Comparison of ENCODE assay signal across 12 mouse cellular contexts in the genomic region with DNA sequence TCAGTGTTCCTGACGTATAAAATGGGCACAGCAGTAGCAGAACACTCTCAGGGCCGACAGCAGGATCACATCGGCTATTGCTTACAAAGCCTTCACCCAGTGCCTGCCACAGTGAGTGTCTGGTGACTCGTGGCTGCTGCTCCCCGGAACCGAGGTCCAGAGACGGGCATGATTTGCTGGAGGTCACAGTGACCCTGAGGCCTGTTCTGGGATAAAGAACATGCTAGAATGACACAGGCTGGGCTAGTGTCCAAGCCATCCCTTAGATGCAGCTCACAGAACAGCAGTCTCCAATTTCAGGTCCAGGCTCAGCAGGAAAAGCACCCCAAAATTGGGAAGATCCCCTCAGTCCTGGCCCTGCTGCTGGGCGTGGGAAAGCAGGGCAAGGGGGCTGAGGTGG. TPM values are rescaled to one million over a fixed set of nuclear protein-coding genes. Genes with fewer than 3 reads are reported as not detected.
DNase-seq lines count a peak whose midpoint lies in the region; ATAC-seq lines count a peak whose summit lies in the region.
"Had no signal": no experiment of that assay in that cellular context is flagged by ENCODE, and none has a peak within 500 bp of the region (broad histone marks: within the 10 kb centered on the region; RNA-seq: fewer than 3 reads in every experiment).

No protein-coding gene starts in this region.

- H3K4me1 ChIP-seq in lung, embryonic 16.5 days (replicated peaks; ENCODE audit: control insufficient read depth, insufficient read depth, low read length): peaks cover 34% of the 10 kb centered on the region

- peaks cover 11% of the 10 kb centered on the region for H3K36me3 ChIP-seq in lung, embryonic 16.5 days (ENCODE audit: control insufficient read depth, insufficient read depth, low read length)

- no peak overlapping the region for H3K4me2 ChIP-seq in lung, embryonic 16.5 days (ENCODE audit: low read depth, low read length)
- H3K4me2 ChIP-seq: liver, embryonic 13.5 days; neural tube, embryonic 12.5 days had no signal

- ATAC-seq in lung, embryonic 16.5 days (ENCODE audit: low read depth): peak; percentile 84
- ATAC-seq in inflammation-experienced regulatory T-cells, adult 6 months: no peak

- no peak overlapping the region for H3K9ac ChIP-seq in lung, embryonic 16.5 days (ENCODE audit: low read length)
- H3K9ac ChIP-seq: liver, embryonic 13.5 days; neural tube, embryonic 12.5 days had no signal

- no peaks in the 10 kb centered on the region for H3K9me3 ChIP-seq in lung, embryonic 16.5 days (ENCODE audit: control insufficient read depth, low read length)
- H3K9me3 ChIP-seq: liver, embryonic 13.5 days; neural tube, embryonic 12.5 days had no signal

- H3K27ac ChIP-seq in lung, embryonic 16.5 days (ENCODE audit: low read length): peak overlapping the region; percentile 90
- H3K27ac ChIP-seq: liver, embryonic 13.5 days; neural tube, embryonic 12.5 days had no signal

- peak; percentile 51 to 56 for DNase-seq in cerebellum, postnatal 14 days
- no peak for DNase-seq in cerebellum, adult 8-10 months
- DNase-seq in kidney, adult 11 months: peak; percentile 37
- DNase-seq in kidney, adult 9 months: no peak
- peak; percentile 94 for DNase-seq in adrenal gland, adult 8-10 months
- DNase-seq in left cerebral cortex, adult 9 months (ENCODE audit: low spot score in 2 of 2): no peak
- DNase-seq: gastrocnemius, postnatal 25 days; liver, embryonic 13.5 days had no signal

- WGBS in lung, embryonic 16.5 days: 58% methylated on average over 8 of the region's 8 CpGs

- no peak overlapping the region for H3K4me3 ChIP-seq in lung, embryonic 16.5 days (ENCODE audit: low read length)
- H3K4me3 ChIP-seq: liver, embryonic 13.5 days; neural tube, embryonic 12.5 days had no signal

- no peaks in the 10 kb centered on the region for H3K27me3 ChIP-seq in lung, embryonic 16.5 days (ENCODE audit: control insufficient read depth, insufficient read depth, low read depth, low read length)
- H3K27me3 ChIP-seq: liver, embryonic 13.5 days; neural tube, embryonic 12.5 days had no signal

RNA-seq across cellular contexts. Expression of a gene that starts 24.8 kb away (rescaled TPM):
- 10 to 100 TPM; 38.6 to 50.0 (median 46.5) TPM for total RNA-seq in adrenal gland, adult 8-10 months (2022)
- polyA plus RNA-seq in lung, embryonic 16.5 days (2015; fragmentation: Nextera tagmentation; extraction: Ambion mirVana): 4.0 and 4.1 TPM in 2 replicates
- polyA plus RNA-seq in inflammation-experienced regulatory T-cells, adult 6 months (2017; shearing (Covaris generic)): under 1 TPM in 1 of 3 experiments, not detected in 2; 0.17 TPM

RNA-seq across cellular contexts. Expression of a gene that starts 32.6 kb away (rescaled TPM):
- not detected for total RNA-seq in adrenal gland, adult 8-10 months (2022)
- not detected in 2 replicates for polyA plus RNA-seq in lung, embryonic 16.5 days (2015; fragmentation: Nextera tagmentation; extraction: Ambion mirVana)
- polyA plus RNA-seq in inflammation-experienced regulatory T-cells, adult 6 months (2017; shearing (Covaris generic)): not detected
- total RNA-seq: gastrocnemius, postnatal 25 days had no signal
- polyA plus RNA-seq: liver, embryonic 13.5 days; neural tube, embryonic 12.5 days; stomach, embryonic 14.5 days had no signal

RNA-seq across cellular contexts. Expression of a gene that starts 47.3 kb away (rescaled TPM):
- total RNA-seq in adrenal gland, adult 8-10 months (2022): 1 to 10 TPM; 4.8 to 7.7 (median 6.4) TPM
- 38.8 and 40.0 TPM in 2 replicates for polyA plus RNA-seq in lung, embryonic 16.5 days (2015; fragmentation: Nextera tagmentation; extraction: Ambion mirVana)
- polyA plus RNA-seq in inflammation-experienced regulatory T-cells, adult 6 months (2017; shearing (Covaris generic)): 10 to 100 TPM; 10.3 to 34.2 (median 11.3) TPM

Comparison
In these comparisons a context has a peak if more than half of its experiments do, and no peak if none do; other contexts are left out.
1. DNase-seq: peak in cerebellum, postnatal 14 days (2 of 2), kidney, adult 11 months (single experiment) and adrenal gland, adult 8-10 months (single experiment); none in cerebellum, adult 8-10 months (single experiment), kidney, adult 9 months (single experiment) and left cerebral cortex, adult 9 months (0 of 2).